Mouse (Mus musculus): ENCODE measurements at regions not wholly inside any gene's neighbourhood (a gene's known extent, or its start where the extent isn't known, plus 50 kb on each side); places are given as distances from the start of the nearest gene placed in this dataset.

DNA sequence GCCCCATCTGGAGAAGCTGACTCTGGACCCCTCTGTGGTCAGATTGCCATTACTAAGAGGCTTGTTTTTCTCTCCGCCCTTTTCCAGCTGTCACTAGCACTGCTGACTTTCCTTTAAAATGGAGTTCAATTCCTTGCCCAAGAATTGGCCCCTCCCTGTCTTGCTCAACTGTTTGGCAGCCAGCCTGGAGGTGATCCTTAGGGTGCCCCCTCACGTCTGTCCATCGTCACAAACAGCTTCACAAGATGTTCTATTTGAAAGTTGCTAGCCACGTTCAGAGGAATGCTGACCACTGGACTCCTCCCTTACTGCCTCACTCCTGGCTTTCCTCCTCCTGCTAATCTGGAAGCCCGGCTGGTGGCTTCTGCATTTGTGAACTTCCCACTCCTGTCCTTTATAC lies 142.0 kb downstream of the Zfp619 start:
- TF ChIP-seq CTCF (IDR thresholded peaks at IDR 0.05; ENCODE audit: borderline replicate concordance, insufficient read depth, low read depth, low read length) = no peak
- no peak for TF ChIP-seq POLR2A (IDR thresholded peaks at IDR 0.05; ENCODE audit: borderline replicate concordance, insufficient read depth, low read length)

Data from cerebellum, adult 2 months (tissue).